ENCODE assay signal across 10 mouse cellular contexts in the genomic region with DNA sequence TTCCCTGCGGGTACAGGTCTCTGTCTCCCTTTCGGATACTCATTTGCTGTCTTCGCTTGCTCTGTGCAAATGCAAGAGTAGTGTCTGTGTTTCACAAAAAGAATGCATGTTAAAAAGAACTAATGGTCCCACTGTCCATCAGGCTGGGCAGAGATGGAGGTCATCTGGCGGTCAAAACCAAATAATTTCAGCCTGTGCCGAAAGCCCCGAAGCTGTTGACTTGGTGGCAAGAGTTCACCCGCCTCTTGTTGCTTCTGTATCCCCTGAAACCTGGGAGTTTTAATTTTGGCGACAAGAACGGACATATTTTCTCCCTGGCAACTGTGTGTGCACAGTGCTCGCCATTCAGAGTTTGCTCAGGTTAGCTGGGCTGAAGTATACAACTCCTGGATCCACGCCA.
DNase-seq lines count a peak whose midpoint lies in the region; ATAC-seq and TF ChIP-seq lines count a peak whose summit lies in the region.
"Had no signal": no experiment of that assay in that cellular context is flagged by ENCODE, and none has a peak within 500 bp of the region (broad histone marks: within the 10 kb centered on the region; RNA-seq: fewer than 3 reads in every experiment).

No protein-coding gene starts in this region.

- H3K4me1 ChIP-seq in CH12.LX (ENCODE audit: control insufficient read depth in 1 of 2, insufficient read depth in 2 of 2) = peaks cover 0 to 3% of the 10 kb centered on the region in 2 experiments; a peak in 2 of 4 replicates
- H3K4me1 ChIP-seq in hindbrain, embryonic 13.5 days (replicated peaks) = peaks cover 36% of the 10 kb centered on the region
- peaks cover 4% of the 10 kb centered on the region; the same call in 1 of the 2 replicates for H3K4me1 ChIP-seq in kidney, postnatal 0 days (replicated peaks; ENCODE audit: insufficient read depth, low read length)

- no peak for TF ChIP-seq RAD21 in CH12.LX (IDR thresholded peaks at IDR 0.05; ENCODE audit: low read depth, low read length)

- H3K36me3 ChIP-seq in CH12.LX (replicated peaks in 1 of 2; ENCODE audit: control insufficient read depth in 1 of 2, insufficient read depth in 1 of 2, low read length in 1 of 2) = no peaks in the 10 kb centered on the region
- no peaks in the 10 kb centered on the region for H3K36me3 ChIP-seq in hindbrain, embryonic 13.5 days
- H3K36me3 ChIP-seq in kidney, postnatal 0 days (ENCODE audit: insufficient read depth, low read length) = no peaks in the 10 kb centered on the region
- H3K36me3 ChIP-seq: midbrain, embryonic 13.5 days had no signal

- in situ Hi-C loops in CH12.LX (cut with MboI; ENCODE audit: low pct_ligation_motif_present, low pct_unique_long_range_greater_than_20kb, low sequenced_read_pairs) = no loop called here

- TF ChIP-seq EP300 in CH12.LX (IDR thresholded peaks at IDR 0.05; ENCODE audit: low read length) = no peak

- no peak for DNase-seq in gastrocnemius, adult 2 months
- no peak for DNase-seq in gastrocnemius, postnatal 4 days (ENCODE audit: low spot score in 2 of 2)
- DNase-seq in CH12.LX (ENCODE audit: extremely low read depth) = no peak
- no peak for DNase-seq in kidney, postnatal 0 days (ENCODE audit: low spot score)
- no peak for DNase-seq in layer of hippocampus, adult 9-11 months
- DNase-seq in ovary, adult 18-20 months (ENCODE audit: low spot score) = no peak

- no peak for TF ChIP-seq CTCF in gastrocnemius, adult 2 months (IDR thresholded peaks at IDR 0.05)
- TF ChIP-seq CTCF in CH12.LX (conservative IDR thresholded peaks at IDR 0.05 in 1 of 2, IDR thresholded peaks at IDR 0.05 in 1 of 2; ENCODE audit: low read depth in 2 of 2, low read length in 2 of 2) = no peak
- no peak for TF ChIP-seq CTCF in kidney, postnatal 0 days (IDR thresholded peaks at IDR 0.05; ENCODE audit: low read depth)

- H3K9ac ChIP-seq in CH12.LX (ENCODE audit: insufficient read depth, low read depth) = no peak overlapping the region
- H3K9ac ChIP-seq in hindbrain, embryonic 13.5 days = peak overlapping the region; percentile 31; the same call in 1 of the 2 replicates
- H3K9ac ChIP-seq in kidney, postnatal 0 days (ENCODE audit: low read depth, low read length) = 0 out of 2 replicates have a peak overlapping the region, but pooled peaks have one; percentile 10
- H3K9ac ChIP-seq: liver, embryonic 14.5 days; midbrain, embryonic 13.5 days had no signal

- dilution Hi-C loops in CH12.LX (cut with MboI; ENCODE audit: extremely low pct_ligation_motif_present, extremely low pct_unique_long_range_greater_than_20kb, low sequenced_read_pairs) = no loop called here

- H3K9me3 ChIP-seq in CH12.LX (replicated peaks; ENCODE audit: low read length) = no peaks in the 10 kb centered on the region
- no peaks in the 10 kb centered on the region for H3K9me3 ChIP-seq in hindbrain, embryonic 13.5 days
- H3K9me3 ChIP-seq in kidney, postnatal 0 days (replicated peaks; ENCODE audit: low read length) = no peaks in the 10 kb centered on the region
- H3K9me3 ChIP-seq: midbrain, embryonic 13.5 days had no signal

- 38% methylated on average over 11 of the region's 11 CpGs for WGBS in hindbrain, embryonic 13.5 days
- WGBS in kidney, postnatal 0 days = 43% methylated on average over 11 of the region's 11 CpGs

- H3K4me2 ChIP-seq in CH12.LX (ENCODE audit: insufficient read depth, low read depth, poor library complexity, severe bottlenecking) = peak overlapping the region; percentile 99
- H3K4me2 ChIP-seq in hindbrain, embryonic 13.5 days = peak overlapping the region; percentile 31
- peak overlapping the region; percentile 38 for H3K4me2 ChIP-seq in kidney, postnatal 0 days (ENCODE audit: low read length)
- H3K4me2 ChIP-seq: midbrain, embryonic 13.5 days had no signal

- H3K27me3 ChIP-seq in CH12.LX (replicated peaks) = peaks cover 33% of the 10 kb centered on the region
- 0 out of 2 replicates have a peak, but pooled peaks cover 4% of the 10 kb centered on the region for H3K27me3 ChIP-seq in hindbrain, embryonic 13.5 days
- no peaks in the 10 kb centered on the region for H3K27me3 ChIP-seq in kidney, postnatal 0 days (ENCODE audit: insufficient read depth, low read length)

- H3K27ac ChIP-seq in gastrocnemius, adult 2 months = peak overlapping the region; percentile 65
- H3K27ac ChIP-seq in CH12.LX (ENCODE audit: insufficient read depth, low read depth) = no peak overlapping the region
- H3K27ac ChIP-seq in hindbrain, embryonic 13.5 days = peak overlapping the region; percentile 82
- peak overlapping the region; percentile 68 for H3K27ac ChIP-seq in kidney, postnatal 0 days
- H3K27ac ChIP-seq: liver, embryonic 14.5 days had no signal

- no peaks in the 10 kb centered on the region for H3K79me2 ChIP-seq in CH12.LX (replicated peaks; ENCODE audit: control insufficient read depth, extremely low read depth, insufficient read depth, poor library complexity, severe bottlenecking)

- ATAC-seq in hindbrain, embryonic 13.5 days (ENCODE audit: low FRiP score) = no peak
- no peak for ATAC-seq in kidney, postnatal 0 days (replicated peaks; ENCODE audit: low FRiP score, low read depth)
- ATAC-seq in inflammation-experienced regulatory T-cells, adult 6 months = no peak
- ATAC-seq: midbrain, embryonic 13.5 days had no signal

- no peak for TF ChIP-seq POLR2A in CH12.LX (IDR thresholded peaks at IDR 0.05; ENCODE audit: low read depth, low read length)

- H3K4me3 ChIP-seq in gastrocnemius, adult 2 months = peak overlapping the region; percentile 41
- no peak overlapping the region for H3K4me3 ChIP-seq in CH12.LX (replicated peaks in 1 of 3; ENCODE audit: low read depth in 2 of 3, low read length in 2 of 3, poor library complexity in 1 of 3)
- no peak overlapping the region for H3K4me3 ChIP-seq in hindbrain, embryonic 13.5 days
- H3K4me3 ChIP-seq in kidney, postnatal 0 days (replicated peaks; ENCODE audit: low read depth, low read length) = 0 out of 2 replicates have a peak overlapping the region, but pooled peaks have one; percentile 4
- H3K4me3 ChIP-seq: midbrain, embryonic 13.5 days had no signal

- intact Hi-C loops in gastrocnemius, adult 2 months (cut with DNase I) = loop anchor here (2.0 to 5.0 kb wide), 2 partner anchors 242 to 342 kb away; no protein-coding TSS in a partner anchor

TF ChIP-seq in CH12.LX, 34 proteins besides CTCF, POLR2A, EP300 and RAD21:
- no peak for TF ChIP-seq UBTF (IDR thresholded peaks at IDR 0.05; ENCODE audit: low read depth, low read length)

Comparison
In these comparisons a context has a peak if more than half of its experiments do, and no peak if none do; other contexts are left out.
1. H3K4me3 ChIP-seq: peak in gastrocnemius, adult 2 months (single experiment) and kidney, postnatal 0 days (single experiment); none in CH12.LX (0 of 3) and hindbrain, embryonic 13.5 days (single experiment).
2. H3K4me2 ChIP-seq: peak in every context shown above with its lines; median percentile 99 in CH12.LX; 38 in kidney, postnatal 0 days; 31 in hindbrain, embryonic 13.5 days.